Mouse (Mus musculus) G1E (cell line): ENCODE data around the gene Capzb. TPM values are rescaled to one million over a fixed set of nuclear protein-coding genes. Genes with fewer than 3 reads are reported as not detected.

Experiments
- ATAC-seq: 2 replicates; pipeline ENCODE4 v1.8.0; 2016; ENCODE audit warnings: mild to moderate bottlenecking; ENCODE audit not compliant: insufficient number of reproducible peaks, poor library complexity, low FRiP score, severe bottlenecking; ENCODE audit errors: extremely low read depth
- DNase-seq: peaks from one replicate; pipeline ENCODE4 v3.0.0; 2012; ENCODE audit warnings: low spot score
- H3K27me3 ChIP-seq: 2 replicates; pipeline ENCODE4 v1.6.1; 2012; ENCODE audit warnings: mild to moderate bottlenecking, low read length, inconsistent platforms; ENCODE audit not compliant: insufficient read depth
- H3K36me3 ChIP-seq: replicated peaks from 2 replicates; pipeline ENCODE3; 2012; ENCODE audit warnings: mild to moderate bottlenecking, inconsistent platforms
- H3K4me1 ChIP-seq: 2 replicates; pipeline ENCODE4 v1.6.1; 2012; ENCODE audit warnings: low read depth, low read length, inconsistent platforms, mixed read lengths; ENCODE audit not compliant: insufficient read depth
- H3K4me3 ChIP-seq: 2 replicates; pipeline ENCODE4 v1.5.1; 2012; ENCODE audit warnings: low read depth, mild to moderate bottlenecking, inconsistent platforms, low read length, moderate library complexity, mixed read lengths
- H3K9me3 ChIP-seq: replicated peaks from 2 replicates; pipeline ENCODE4 v1.6.1; 2012; ENCODE audit warnings: inconsistent platforms
- CTCF ChIP-seq: IDR thresholded peaks from 2 replicates; pipeline ENCODE4 v1.5.1; 2012; ENCODE audit warnings: low read depth, low read length, inconsistent platforms, mixed read lengths
- GATA1 ChIP-seq: IDR thresholded peaks from 2 replicates; pipeline ENCODE4 v1.6.1; 2012; ENCODE audit warnings: borderline replicate concordance, low read length, inconsistent platforms, mixed read lengths
- GATA2 ChIP-seq: IDR thresholded peaks from 2 replicates; pipeline ENCODE4 v1.6.1; 2012; ENCODE audit warnings: low read depth, low read length, inconsistent platforms, borderline replicate concordance
- POLR2AphosphoS5 ChIP-seq: IDR thresholded peaks from 2 replicates; pipeline ENCODE4 v1.6.1; 2012; ENCODE audit warnings: low read depth, low read length, inconsistent platforms; ENCODE audit not compliant: insufficient replicate concordance
- TAL1 ChIP-seq: conservative IDR thresholded peaks from 2 replicates; pipeline ENCODE4 v1.6.1; 2012; ENCODE audit warnings: low read depth, low read length, inconsistent platforms, mixed read lengths
- polyA plus RNA-seq: library from polyadenylated mRNA; stranded (reverse); fragments of >175 nt; gene quantifications from 2 replicates; pipeline ENCODE4 v1.2.3, GENCODE M21; 2012
- total RNA-seq, 2 experiments: library from RNA; stranded (forward) in 1 of 2; stranded (reverse) in 1 of 2; fragments of 200-1000 nt in 1 of 2; fragments of >200 nt in 1 of 2; fragmentation: Nextera tagmentation in 1 of 2; gene quantifications; 2 replicates each; pipeline ENCODE4 v1.2.3; 2014 to 2017

The Capzb gene
- total and polyA plus RNA-seq, 3 experiments: 91.8 to 310 (median 110) TPM

- Histone ChIP-seq H3K27me3 (peaks cover 39% of the 10 kb centered on the region), H3K4me3 (no peak overlapping the region), H3K9me3 (peaks cover 3% of the 10 kb centered on the region; the same call in 1 of the 2 replicates), H3K4me1 (peaks cover 6% of the 10 kb centered on the region; the same call in 1 of the 2 replicates), H3K36me3 (no peaks in the 10 kb centered on the region)
- DNase-seq (no peak), ATAC-seq (no peak)
- TF ChIP-seq CTCF (no peak), TAL1 (no peak), GATA2 (no peak), GATA1 (no peak), POLR2AphosphoS5 (no peak)
Observed at GRCm38 (mm10) chr4:139154576-139155307, 38.0 kb upstream of the Capzb start.

- ATAC-seq: no peak
- no peak for DNase-seq
- no peaks in the 10 kb centered on the region for H3K36me3 ChIP-seq
- TF ChIP-seq CTCF: no peak
- TF ChIP-seq POLR2AphosphoS5: no peak
- TF ChIP-seq GATA2: no peak
- TF ChIP-seq GATA1: no peak
- TF ChIP-seq TAL1: no peak
- peaks cover 41% of the 10 kb centered on the region for H3K27me3 ChIP-seq
- H3K4me3 ChIP-seq: no peak overlapping the region
- no peaks in the 10 kb centered on the region for H3K9me3 ChIP-seq
- peaks cover 3% of the 10 kb centered on the region; the same call in 1 of the 2 replicates for H3K4me1 ChIP-seq
Observed at GRCm38 (mm10) chr4:139156538-139156937, 36.2 kb upstream of the Capzb start.

- H3K4me3 ChIP-seq: no peak overlapping the region
- H3K9me3 ChIP-seq: no peaks in the 10 kb centered on the region
- no peak for TF ChIP-seq POLR2AphosphoS5
- TF ChIP-seq GATA2: no peak
- no peak for TF ChIP-seq GATA1
- no peak for TF ChIP-seq TAL1
- no peak for TF ChIP-seq CTCF
- no peaks in the 10 kb centered on the region for H3K36me3 ChIP-seq
- peaks cover 42% of the 10 kb centered on the region for H3K27me3 ChIP-seq
- peaks cover 3% of the 10 kb centered on the region; the same call in 1 of the 2 replicates for H3K4me1 ChIP-seq
- ATAC-seq (no peak), DNase-seq (no peak)
Observed at GRCm38 (mm10) chr4:139158350-139158749, 34.3 kb upstream of the Capzb start.

- no peak for ATAC-seq
- no peak for TF ChIP-seq GATA2
- no peak for TF ChIP-seq TAL1
- no peak for TF ChIP-seq GATA1
- no peak for TF ChIP-seq POLR2AphosphoS5
- no peak for TF ChIP-seq CTCF
Observed at GRCm38 (mm10) chr4:139161076-139161475, 31.6 kb upstream of the Capzb start.

GRCm38 (mm10) chr4:139164082-139164481 lies 28.6 kb upstream of the Capzb start:
- ATAC-seq: no peak
- peaks cover 28% of the 10 kb centered on the region for H3K27me3 ChIP-seq
- H3K4me3 ChIP-seq: no peak overlapping the region
- no peak for TF ChIP-seq GATA2
- no peak for TF ChIP-seq POLR2AphosphoS5
- TF ChIP-seq CTCF: no peak
- TF ChIP-seq TAL1: no peak
- no peak for TF ChIP-seq GATA1
- H3K4me1 ChIP-seq: peaks cover 3% of the 10 kb centered on the region; the same call in 1 of the 2 replicates
- DNase-seq: no peak
- no peaks in the 10 kb centered on the region for H3K9me3 ChIP-seq
- no peaks in the 10 kb centered on the region for H3K36me3 ChIP-seq

More at GRCm38 (mm10) chr4:139161076-139161475, 31.6 kb upstream of the Capzb start:
- peaks cover 39% of the 10 kb centered on the region for H3K27me3 ChIP-seq
- no peak for DNase-seq
- no peaks in the 10 kb centered on the region for H3K36me3 ChIP-seq
- H3K9me3 ChIP-seq: no peaks in the 10 kb centered on the region
- H3K4me3 ChIP-seq: no peak overlapping the region
- no peaks in the 10 kb centered on the region for H3K4me1 ChIP-seq

GRCm38 (mm10) chr4:139165259-139165658 lies 27.4 kb upstream of the Capzb start:
- DNase-seq: no peak
- no peaks in the 10 kb centered on the region for H3K36me3 ChIP-seq
- no peak overlapping the region for H3K4me3 ChIP-seq
- peaks cover 25% of the 10 kb centered on the region for H3K27me3 ChIP-seq
- ATAC-seq: no peak
- TF ChIP-seq CTCF (no peak), POLR2AphosphoS5 (no peak), GATA2 (no peak), GATA1 (no peak), TAL1 (no peak)
- peaks cover 7% of the 10 kb centered on the region for H3K4me1 ChIP-seq
- H3K9me3 ChIP-seq: no peaks in the 10 kb centered on the region
